Mouse (Mus musculus) neural tube, embryonic 15.5 days (tissue): ENCODE measurements around the gene Gm20388. TPM values are rescaled to one million over a fixed set of nuclear protein-coding genes. Genes with fewer than 3 reads are reported as not detected.
"Not testable (repeated sequence)": the region's sequence is repeated elsewhere in the genome, so short reads cannot be mapped to it uniquely, and the experiment has no call there.

ENCODE experiments used
- ATAC-seq: fragments of 200-750 bp; cut with Nextera tagmentation; 2 replicates; pipeline ENCODE4 v1.8.0; 2017; ENCODE audit warnings: mild to moderate bottlenecking, moderate TSS enrichment, moderate library complexity; ENCODE audit not compliant: low FRiP score
- H3K27ac ChIP-seq: fragments of 300-500 bp; sonication (generic); replicated peaks from 2 replicates; pipeline ENCODE4 v1.5.1; 2015; ENCODE audit warnings: mild to moderate bottlenecking, inconsistent platforms
- H3K27me3 ChIP-seq: fragments of 300-500 bp; sonication (generic); replicated peaks from 2 replicates; pipeline ENCODE4 v1.6.1; 2015; ENCODE audit warnings: inconsistent platforms
- H3K36me3 ChIP-seq: fragments of 300-500 bp; sonication (generic); 2 replicates; pipeline ENCODE4 v1.6.1; 2015; ENCODE audit warnings: inconsistent platforms
- H3K4me1 ChIP-seq: fragments of 300-500 bp; sonication (generic); 2 replicates; pipeline ENCODE4 v1.6.1; 2015; ENCODE audit warnings: inconsistent platforms
- H3K4me2 ChIP-seq: fragments of 300-500 bp; sonication (generic); 2 replicates; pipeline ENCODE4 v1.6.1; 2015; ENCODE audit warnings: inconsistent platforms, mild to moderate bottlenecking, moderate library complexity
- H3K4me3 ChIP-seq: fragments of 300-500 bp; sonication (generic); replicated peaks from 2 replicates; pipeline ENCODE4 v1.5.1; 2015; ENCODE audit warnings: mild to moderate bottlenecking, inconsistent platforms
- H3K9ac ChIP-seq: fragments of 300-500 bp; sonication (generic); replicated peaks from 2 replicates; pipeline ENCODE4 v1.6.1; 2015; ENCODE audit warnings: mild to moderate bottlenecking, inconsistent platforms
- H3K9me3 ChIP-seq: fragments of 300-500 bp; sonication (generic); replicated peaks from 2 replicates; pipeline ENCODE4 v1.6.1; 2016; ENCODE audit warnings: inconsistent platforms
- WGBS: fragments of 180-500 bp; shearing (Covaris S2); methylation state at CpG from one replicate; pipeline ENCODE4 v1.1.7; 2015; ENCODE audit warnings: mixed read lengths; 5-methylcytosine and 5-hydroxymethylcytosine counted together
- polyA plus RNA-seq: library from polyadenylated mRNA; unstranded; fragments of >200 nt; fragmentation: Nextera tagmentation; extraction: Ambion mirVana; gene quantifications from 2 replicates; pipeline ENCODE4 v1.2.1, GENCODE M21; 2015

The Gm20388 gene
- polyA plus RNA-seq, 1 experiment from 2014 or later: not detected

DNA sequence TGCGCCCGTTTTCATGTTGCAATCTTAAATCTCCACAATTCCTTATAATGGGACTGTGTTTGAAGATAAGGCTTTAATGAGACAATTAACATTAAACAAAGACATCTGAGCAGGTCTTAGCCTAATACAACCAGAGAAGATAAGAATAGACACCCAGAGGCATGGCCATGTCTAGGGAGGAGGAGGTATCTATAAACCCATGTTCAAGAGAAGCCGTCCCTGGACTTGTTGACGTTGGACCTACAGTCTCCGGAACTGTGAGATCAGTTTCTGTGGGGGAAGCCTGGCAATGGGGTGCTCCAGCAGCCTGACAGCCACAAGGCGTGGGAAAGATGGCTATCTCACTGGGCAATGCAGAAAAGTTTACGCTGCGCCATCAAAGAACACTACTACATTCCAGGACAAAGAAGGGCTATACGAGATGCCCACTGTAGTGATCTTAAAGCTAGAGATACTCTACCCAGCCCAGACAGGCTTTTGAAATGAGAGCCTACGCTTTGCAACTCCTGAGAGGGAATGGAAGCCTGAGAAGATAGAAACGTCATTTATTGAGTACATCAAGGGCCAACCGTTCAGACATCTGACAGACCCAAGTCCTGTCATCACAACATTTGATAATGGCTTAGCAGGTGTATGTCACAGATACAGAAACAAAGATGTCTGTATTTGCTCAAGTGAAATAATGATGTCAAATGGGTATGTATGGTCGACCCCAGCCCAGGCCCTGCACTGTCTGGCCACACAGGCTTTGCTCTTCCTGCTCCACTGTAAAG is 4079.8 kb downstream of the Gm20388 start:
- Histone ChIP-seq H3K27ac (no peak overlapping the region), H3K9ac (no peak overlapping the region), H3K4me1 (no peaks in the 10 kb centered on the region), H3K27me3 (no peaks in the 10 kb centered on the region), H3K4me3 (no peak overlapping the region), H3K4me2 (no peak overlapping the region), H3K36me3 (0 out of 2 replicates have a peak, but pooled peaks cover 5% of the 10 kb centered on the region), H3K9me3 (no peaks in the 10 kb centered on the region)
- WGBS: 91% methylated on average over 13 of the region's 13 CpGs
- ATAC-seq: no peak

GRCm38 (mm10) chr8:123992587-123992986 is 4081.9 kb downstream of the Gm20388 start:
- Histone ChIP-seq H3K36me3 (peaks cover 19% of the 10 kb centered on the region), H3K27ac (no peak overlapping the region), H3K9me3 (no peaks in the 10 kb centered on the region), H3K27me3 (no peaks in the 10 kb centered on the region), H3K4me3 (no peak overlapping the region), H3K9ac (no peak overlapping the region), H3K4me1 (no peaks in the 10 kb centered on the region), H3K4me2 (no peak overlapping the region)
- WGBS: 88% methylated on average over 8 of the region's 8 CpGs
- no peak for ATAC-seq

- WGBS: 92% methylated on average over 5 of the region's 5 CpGs
- H3K9me3 ChIP-seq: no peaks in the 10 kb centered on the region
Observed at GRCm38 (mm10) chr8:123993597-123993996, 4083.0 kb downstream of the Gm20388 start.

GRCm38 (mm10) chr8:123993997-123994396 is 4083.4 kb downstream of the Gm20388 start:
- ATAC-seq: no peak
- Histone ChIP-seq H3K9me3 (no peaks in the 10 kb centered on the region), H3K9ac (no peak overlapping the region), H3K4me3 (no peak overlapping the region), H3K4me1 (no peaks in the 10 kb centered on the region), H3K27ac (no peak overlapping the region), H3K36me3 (peaks cover 29% of the 10 kb centered on the region), H3K4me2 (no peak overlapping the region), H3K27me3 (no peaks in the 10 kb centered on the region)
- WGBS: 92% methylated on average over 3 of the region's 3 CpGs

More at GRCm38 (mm10) chr8:123993597-123993996, 4083.0 kb downstream of the Gm20388 start:
- Histone ChIP-seq H3K27me3 (no peaks in the 10 kb centered on the region), H3K9ac (no peak overlapping the region), H3K27ac (no peak overlapping the region), H3K4me3 (no peak overlapping the region), H3K4me2 (no peak overlapping the region), H3K4me1 (no peaks in the 10 kb centered on the region), H3K36me3 (peaks cover 26% of the 10 kb centered on the region)
- no peak for ATAC-seq

DNA sequence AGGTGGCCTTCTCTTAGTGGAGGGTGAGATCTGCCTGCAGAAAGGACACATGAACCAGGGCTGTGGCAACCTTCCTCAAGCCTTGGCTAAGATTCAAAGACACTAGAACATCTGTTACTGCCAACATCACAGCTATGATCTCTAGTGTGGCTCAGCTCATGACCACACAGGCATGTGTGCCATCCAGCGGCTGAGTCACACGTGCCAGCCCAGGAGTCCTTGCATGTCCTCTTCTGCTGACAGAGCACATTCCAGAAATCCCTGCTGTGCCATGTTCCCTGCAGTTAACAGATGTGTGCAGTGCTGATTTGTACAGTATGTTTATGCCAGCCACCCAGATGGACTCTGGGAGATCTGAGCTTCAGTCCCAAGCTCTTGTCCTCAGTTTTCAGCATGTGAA is 4088.9 kb downstream of the Gm20388 start:
- H3K27me3 ChIP-seq: no peaks in the 10 kb centered on the region
- 68% methylated on average over 2 of the region's 2 CpGs for WGBS
- H3K9ac ChIP-seq: no peak overlapping the region
- no peak overlapping the region for H3K27ac ChIP-seq
- no peak overlapping the region for H3K4me3 ChIP-seq
- H3K9me3 ChIP-seq: no peaks in the 10 kb centered on the region
- H3K36me3 ChIP-seq: peaks cover 60% of the 10 kb centered on the region
- no peaks in the 10 kb centered on the region for H3K4me1 ChIP-seq
- ATAC-seq: no peak
- H3K4me2 ChIP-seq: no peak overlapping the region

- H3K4me3 ChIP-seq: no peak overlapping the region
- H3K9me3 ChIP-seq: no peaks in the 10 kb centered on the region
- no peaks in the 10 kb centered on the region for H3K27me3 ChIP-seq
- H3K36me3 ChIP-seq: peaks cover 76% of the 10 kb centered on the region
- ATAC-seq: no peak
- no peak overlapping the region for H3K4me2 ChIP-seq
- H3K9ac ChIP-seq: no peak overlapping the region
- WGBS: 95% methylated on average over 10 of the region's 10 CpGs
- no peak overlapping the region for H3K27ac ChIP-seq
- no peaks in the 10 kb centered on the region for H3K4me1 ChIP-seq
Observed at GRCm38 (mm10) chr8:124002546-124003108, 4092.0 kb downstream of the Gm20388 start.

DNA sequence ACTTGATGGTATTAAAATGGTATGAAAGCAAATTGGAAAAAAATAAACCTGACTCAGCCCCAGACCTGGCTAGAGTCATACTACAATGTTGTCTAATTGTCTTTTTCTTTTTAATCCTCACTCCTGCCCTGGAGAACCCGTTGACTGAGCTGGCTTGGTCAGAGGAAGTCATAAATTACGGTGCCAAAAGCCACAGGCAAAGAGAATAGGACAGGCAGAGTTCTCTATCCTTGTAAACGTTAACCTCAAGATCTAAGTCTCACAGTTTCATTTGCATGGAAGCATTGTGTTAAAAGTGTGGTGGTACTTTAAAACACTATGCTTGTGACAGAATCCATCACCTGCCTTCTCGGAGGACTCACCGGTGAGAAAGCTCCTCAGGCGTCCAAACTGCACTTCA is 4097.2 kb downstream of the Gm20388 start:
- Histone ChIP-seq H3K9ac (no peak overlapping the region), H3K4me3 (no peak overlapping the region), H3K27ac (no peak overlapping the region), H3K4me2 (no peak overlapping the region), H3K27me3 (no peaks in the 10 kb centered on the region), H3K4me1 (no peaks in the 10 kb centered on the region), H3K36me3 (peaks cover 69% of the 10 kb centered on the region), H3K9me3 (no peaks in the 10 kb centered on the region)
- 62% methylated on average over 6 of the region's 6 CpGs for WGBS
- ATAC-seq: no peak

DNA sequence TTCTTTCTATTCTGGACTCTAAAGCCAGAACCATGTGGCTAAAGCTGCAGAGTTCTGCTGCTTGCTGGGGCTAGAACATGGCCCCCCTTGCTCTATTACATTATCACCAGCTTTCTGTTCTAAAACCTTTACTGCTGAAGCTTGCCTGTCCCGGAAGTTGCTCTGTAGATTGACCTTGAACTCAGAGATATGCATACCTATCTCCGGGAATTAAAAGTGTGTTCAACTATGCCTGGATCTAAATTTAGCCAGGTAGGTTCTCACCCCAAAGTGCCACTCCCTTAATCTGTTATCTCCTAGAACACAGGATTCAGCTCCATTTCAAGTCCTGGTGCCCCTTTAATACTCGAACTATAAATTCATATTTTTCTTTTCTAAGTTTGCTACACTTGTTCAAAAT is 4100.9 kb downstream of the Gm20388 start:
- Histone ChIP-seq H3K4me1 (no peaks in the 10 kb centered on the region), H3K9me3 (no peaks in the 10 kb centered on the region), H3K27ac (no peak overlapping the region), H3K36me3 (peaks cover 31% of the 10 kb centered on the region), H3K4me2 (no peak overlapping the region), H3K27me3 (no peaks in the 10 kb centered on the region), H3K9ac (no peak overlapping the region), H3K4me3 (no peak overlapping the region)
- no peak for ATAC-seq
- WGBS: 91% methylated on average over 3 of the region's 3 CpGs

DNA sequence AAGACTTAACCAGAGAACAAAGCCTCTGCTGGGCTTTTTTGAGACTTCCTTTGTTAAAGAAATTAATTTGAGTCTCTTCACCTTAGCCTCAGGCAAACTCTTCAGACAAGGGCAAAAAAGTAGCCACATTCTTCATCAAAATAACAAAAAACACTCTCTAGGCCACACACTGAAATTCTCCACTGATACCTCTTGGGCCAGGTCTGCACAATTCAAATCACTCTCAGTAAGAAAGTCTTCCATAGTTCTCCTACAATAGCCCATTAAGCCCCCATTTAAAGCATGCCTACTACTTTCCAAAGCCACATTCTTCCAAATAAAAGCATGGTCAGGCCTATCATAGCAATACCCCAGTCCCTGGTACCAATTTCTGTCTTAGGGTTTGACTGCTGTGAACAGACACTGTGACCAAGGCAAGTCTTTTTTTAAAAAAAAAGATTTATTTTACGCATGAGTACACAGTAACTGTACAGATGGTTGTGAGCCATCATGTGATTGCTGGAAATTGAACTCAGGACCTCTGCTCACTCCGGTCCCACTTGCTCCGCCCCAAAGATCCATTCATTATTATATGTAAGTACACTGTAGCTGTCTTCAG is 4101.4 kb downstream of the Gm20388 start:
- 97% methylated on average over 3 of the region's 3 CpGs for WGBS
- Histone ChIP-seq H3K27me3 (no peaks in the 10 kb centered on the region), H3K4me1 (no peaks in the 10 kb centered on the region), H3K27ac (no peak overlapping the region), H3K4me2 (no peak overlapping the region), H3K36me3 (peaks cover 26% of the 10 kb centered on the region), H3K4me3 (no peak overlapping the region), H3K9me3 (no peaks in the 10 kb centered on the region), H3K9ac (no peak overlapping the region)
- ATAC-seq: no peak

DNA sequence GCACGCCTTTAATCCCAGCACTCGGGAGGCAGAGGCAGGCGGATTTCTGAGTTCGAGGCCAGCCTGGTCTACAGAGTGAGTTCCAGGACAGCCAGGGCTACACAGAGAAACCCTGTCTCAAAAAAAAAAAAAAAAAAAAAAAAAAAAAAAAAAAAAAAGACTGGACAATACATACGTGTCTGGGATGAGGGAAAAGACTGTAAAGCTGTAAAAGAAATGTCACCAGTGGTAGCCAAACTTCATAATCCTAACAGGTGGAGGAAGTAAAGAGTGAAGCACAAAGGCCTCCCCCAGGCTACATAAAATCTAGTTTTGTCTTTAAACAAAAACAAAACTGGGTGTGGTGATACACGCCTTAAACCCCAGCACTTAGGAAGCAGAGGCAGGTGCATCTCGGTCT is 4103.7 kb downstream of the Gm20388 start:
- 97% methylated on average over 7 of the region's 7 CpGs for WGBS
- H3K9me3 ChIP-seq, H3K4me2 ChIP-seq, H3K36me3 ChIP-seq, H3K9ac ChIP-seq, H3K27me3 ChIP-seq, H3K27ac ChIP-seq, H3K4me3 ChIP-seq, ATAC-seq: not testable (repeated sequence)
- peaks cover 10% of the 10 kb centered on the region for H3K4me1 ChIP-seq

DNA sequence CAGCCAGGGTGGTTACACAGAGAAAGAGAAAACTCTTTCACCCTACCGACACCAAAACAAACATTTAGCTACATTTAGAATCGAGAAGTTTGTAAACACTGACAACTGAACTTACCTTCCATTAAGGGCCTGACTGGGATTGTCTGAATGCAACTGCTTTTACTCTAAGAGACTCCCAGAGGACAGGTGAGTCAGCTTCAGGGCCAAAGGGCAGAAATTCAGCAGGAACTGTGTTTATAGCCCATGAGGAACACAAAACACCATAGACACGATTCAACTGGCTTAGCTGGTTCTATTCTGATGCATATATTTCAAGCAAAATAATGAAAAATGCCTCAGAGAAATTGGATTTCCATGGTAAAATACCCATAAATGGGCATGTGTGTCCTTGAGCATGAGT is 4104.1 kb downstream of the Gm20388 start:
- no peak overlapping the region for H3K4me3 ChIP-seq
- H3K4me1 ChIP-seq: peaks cover 15% of the 10 kb centered on the region
- no peak overlapping the region for H3K9ac ChIP-seq
- WGBS: 92% methylated on average over 3 of the region's 3 CpGs
- no peak overlapping the region for H3K27ac ChIP-seq
- H3K36me3 ChIP-seq: no peaks in the 10 kb centered on the region
- no peaks in the 10 kb centered on the region for H3K9me3 ChIP-seq
- H3K4me2 ChIP-seq: no peak overlapping the region
- no peak for ATAC-seq
- no peaks in the 10 kb centered on the region for H3K27me3 ChIP-seq

GRCm38 (mm10) chr8:124019782-124020181 is 4109.1 kb downstream of the Gm20388 start:
- Histone ChIP-seq H3K4me2 (peak overlapping the region; percentile 79), H3K9me3 (no peaks in the 10 kb centered on the region), H3K36me3 (peaks cover 8% of the 10 kb centered on the region), H3K4me1 (peaks cover 41% of the 10 kb centered on the region), H3K27ac (no peak overlapping the region), H3K4me3 (peak overlapping the region; percentile 89), H3K9ac (peak overlapping the region; percentile 73; the same call in 1 of the 2 replicates), H3K27me3 (no peaks in the 10 kb centered on the region)
- ATAC-seq: no peak
- WGBS: 37% methylated on average over 13 of the region's 13 CpGs
